20 mouse cellular contexts compared by ENCODE assay signal in the genomic region with DNA sequence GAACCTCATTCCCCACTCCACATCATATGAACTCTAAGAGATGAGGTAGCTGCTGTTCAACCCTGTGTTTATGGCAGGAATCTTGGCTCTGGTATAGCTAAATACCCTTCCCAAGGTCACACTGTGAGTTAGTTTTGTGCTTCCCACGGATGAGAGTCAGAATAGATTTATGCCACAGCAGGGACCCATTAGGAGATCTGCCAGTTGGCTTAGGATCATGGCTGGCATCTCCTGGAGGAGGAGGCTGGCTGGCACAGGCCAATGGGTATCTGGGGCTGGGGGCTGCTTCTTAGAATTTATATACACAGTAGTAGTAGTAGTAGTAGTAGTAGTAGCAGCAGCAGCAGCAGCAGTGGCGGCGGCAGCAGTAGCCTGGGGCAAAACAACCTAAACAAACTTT.
DNase-seq lines count a peak whose midpoint lies in the region; ATAC-seq and TF ChIP-seq lines count a peak whose summit lies in the region.
"Had no signal": no experiment of that assay in that cellular context is flagged by ENCODE, and none has a peak within 500 bp of the region (broad histone marks: within the 10 kb centered on the region; RNA-seq: fewer than 3 reads in every experiment).

No protein-coding gene starts in this region.

- no peak overlapping the region for H3K27ac ChIP-seq in forebrain, embryonic 14.5 days (ENCODE audit: low read depth, low read length)
- H3K27ac ChIP-seq in forebrain, embryonic 11.5 days (ENCODE audit: low read depth, low read length), result no peak overlapping the region
- H3K27ac ChIP-seq: embryonic facial prominence, embryonic 15.5 days; liver, embryonic 15.5 days; neural tube, embryonic 12.5 days had no signal

- no peaks in the 10 kb centered on the region for H3K27me3 ChIP-seq in forebrain, embryonic 14.5 days (replicated peaks; ENCODE audit: control insufficient read depth, insufficient read depth, low read length)
- no peaks in the 10 kb centered on the region for H3K27me3 ChIP-seq in forebrain, embryonic 11.5 days (ENCODE audit: control insufficient read depth, insufficient read depth, low read length)
- H3K27me3 ChIP-seq: embryonic facial prominence, embryonic 15.5 days; liver, embryonic 15.5 days; neural tube, embryonic 12.5 days; Patski had no signal

- H3K4me2 ChIP-seq in forebrain, embryonic 14.5 days (ENCODE audit: low read length), result no peak overlapping the region
- H3K4me2 ChIP-seq in forebrain, embryonic 11.5 days (ENCODE audit: low read depth, low read length, severe bottlenecking), result no peak overlapping the region
- H3K4me2 ChIP-seq: embryonic facial prominence, embryonic 15.5 days; liver, embryonic 15.5 days; neural tube, embryonic 12.5 days had no signal

- TF ChIP-seq POLR2A in brain, embryonic 14.5 days (IDR thresholded peaks at IDR 0.05; ENCODE audit: borderline replicate concordance, extremely low read depth, insufficient read depth, insufficient read length, poor library complexity, severe bottlenecking), result no peak

- no peak overlapping the region for H3K4me3 ChIP-seq in forebrain, embryonic 14.5 days (ENCODE audit: low read depth, low read length)
- no peak overlapping the region for H3K4me3 ChIP-seq in forebrain, embryonic 11.5 days (ENCODE audit: low read depth, low read length)
- H3K4me3 ChIP-seq: embryonic facial prominence, embryonic 15.5 days; liver, embryonic 15.5 days; megakaryocyte, embryonic 14.5 days; neural tube, embryonic 12.5 days had no signal

- peak; percentile 54 for DNase-seq in forebrain, embryonic 14.5 days (ENCODE audit: low spot score)
- no peak for DNase-seq in forebrain, embryonic 11.5 days (ENCODE audit: low spot score)
- peak; percentile 36 to 46 for DNase-seq in layer of hippocampus, postnatal 10 days (ENCODE audit: low spot score in 2 of 2)
- no peak for DNase-seq in layer of hippocampus, adult 11-12 months (ENCODE audit: low spot score)
- DNase-seq in adrenal gland, postnatal 25 days, result peak; percentile 31
- DNase-seq in brain, embryonic 14.5 days (ENCODE audit: low read depth), result peak; percentile 77
- DNase-seq in testis, postnatal 10 days (ENCODE audit: low spot score), result no peak
- DNase-seq: cerebellum, adult 9-10 months; embryo, embryonic 11 days; heart, adult 11 months; kidney, adult 18-20 months; kidney, postnatal 10 days; lung, postnatal 10 days; right cerebral cortex, adult 18-20 months had no signal

- no peak for ATAC-seq in forebrain, embryonic 14.5 days
- no peak for ATAC-seq in forebrain, embryonic 11.5 days (replicated peaks; ENCODE audit: low FRiP score)
- ATAC-seq: activated CD4-positive, CD25-positive, alpha-beta regulatory T cell, adult 4 months; Patski had no signal

- no peaks in the 10 kb centered on the region for H3K4me1 ChIP-seq in forebrain, embryonic 14.5 days (ENCODE audit: control insufficient read depth, insufficient read depth, low read length)
- H3K4me1 ChIP-seq in forebrain, embryonic 11.5 days (replicated peaks; ENCODE audit: control insufficient read depth, insufficient read depth, low read length), result no peaks in the 10 kb centered on the region
- H3K4me1 ChIP-seq: embryonic facial prominence, embryonic 15.5 days; liver, embryonic 15.5 days; megakaryocyte, embryonic 14.5 days; neural tube, embryonic 12.5 days had no signal

- TF ChIP-seq CTCF in brain, embryonic 14.5 days (IDR thresholded peaks at IDR 0.05; ENCODE audit: borderline replicate concordance, extremely low read depth, insufficient read depth, insufficient read length), result no peak

- H3K9me3 ChIP-seq in forebrain, embryonic 14.5 days (replicated peaks; ENCODE audit: control insufficient read depth, low read length), result no peaks in the 10 kb centered on the region
- H3K9me3 ChIP-seq in forebrain, embryonic 11.5 days (ENCODE audit: control insufficient read depth, low read length), result no peaks in the 10 kb centered on the region
- H3K9me3 ChIP-seq: embryonic facial prominence, embryonic 15.5 days; liver, embryonic 15.5 days; neural tube, embryonic 12.5 days had no signal

- 71% methylated on average over 3 of the region's 3 CpGs for WGBS in forebrain, embryonic 14.5 days
- WGBS in forebrain, embryonic 11.5 days, result 80% methylated on average over 3 of the region's 3 CpGs

- H3K36me3 ChIP-seq in forebrain, embryonic 14.5 days (ENCODE audit: control insufficient read depth, insufficient read depth, low read length), result no peaks in the 10 kb centered on the region
- H3K36me3 ChIP-seq in forebrain, embryonic 11.5 days (ENCODE audit: control insufficient read depth, insufficient read depth, low read length), result no peaks in the 10 kb centered on the region
- H3K36me3 ChIP-seq: embryonic facial prominence, embryonic 15.5 days; liver, embryonic 15.5 days; neural tube, embryonic 12.5 days had no signal

- H3K9ac ChIP-seq in forebrain, embryonic 14.5 days (ENCODE audit: low read length), result no peak overlapping the region
- H3K9ac ChIP-seq in forebrain, embryonic 11.5 days (ENCODE audit: low read length), result no peak overlapping the region
- H3K9ac ChIP-seq: embryonic facial prominence, embryonic 15.5 days; liver, embryonic 15.5 days; neural tube, embryonic 12.5 days had no signal

Comparison
In these comparisons a context has a peak if more than half of its experiments do, and no peak if none do; other contexts are left out.
1. DNase-seq: peak in forebrain, embryonic 14.5 days (single experiment), layer of hippocampus, postnatal 10 days (2 of 2), adrenal gland, postnatal 25 days (single experiment) and brain, embryonic 14.5 days (single experiment); none in forebrain, embryonic 11.5 days (single experiment), layer of hippocampus, adult 11-12 months (single experiment) and testis, postnatal 10 days (single experiment).